In genomic region chr3:116964426-116964825, GRCm38 (mm10) we compare ENCODE assay signal across 13 mouse cellular contexts. TPM values are rescaled to one million over a fixed set of nuclear protein-coding genes. Genes with fewer than 3 reads are reported as not detected.
DNase-seq lines count a peak whose midpoint lies in the region; ATAC-seq and TF ChIP-seq lines count a peak whose summit lies in the region.
"Had no signal": no experiment of that assay in that cellular context is flagged by ENCODE, and none has a peak within 500 bp of the region (broad histone marks: within the 10 kb centered on the region; RNA-seq: fewer than 3 reads in every experiment).

No protein-coding gene starts in this region.

- TF ChIP-seq CTCF in lung, adult 2 months (IDR thresholded peaks at IDR 0.05; ENCODE audit: insufficient read depth, low read length): no peak

- no peak for TF ChIP-seq POLR2A in lung, adult 2 months (IDR thresholded peaks at IDR 0.05; ENCODE audit: borderline replicate concordance, extremely low read depth, low read depth, low read length)

- WGBS in forebrain, embryonic 15.5 days: 79% methylated on average over 9 of the region's 9 CpGs
- 88% methylated on average over 9 of the region's 9 CpGs for WGBS in forebrain, embryonic 13.5 days
- WGBS in lung, adult 2 months: 64% methylated on average over 9 of the region's 9 CpGs

- H3K9me3 ChIP-seq in forebrain, embryonic 15.5 days: no peaks in the 10 kb centered on the region
- no peaks in the 10 kb centered on the region for H3K9me3 ChIP-seq in forebrain, embryonic 13.5 days (replicated peaks)
- H3K9me3 ChIP-seq: hindbrain, embryonic 10.5 days had no signal

- DNase-seq in lung, adult 18-20 months: peak; percentile 60 to 65
- no peak for DNase-seq in lung, adult 2 months
- peak; percentile 34 for DNase-seq in gastrocnemius, postnatal 25 days
- peak; percentile 81 for DNase-seq in heart, postnatal 4 days
- no peak for DNase-seq in spleen, adult 12 weeks (ENCODE audit: low spot score)
- no peak for DNase-seq in T-cell, adult 2 months (ENCODE audit: low spot score)

- ATAC-seq in forebrain, embryonic 15.5 days (replicated peaks): no peak
- ATAC-seq in forebrain, embryonic 13.5 days: no peak

- peak overlapping the region; percentile 16; the same call in 1 of the 2 replicates for H3K4me2 ChIP-seq in forebrain, embryonic 15.5 days (replicated peaks)
- H3K4me2 ChIP-seq in forebrain, embryonic 13.5 days: no peak overlapping the region

- no peak overlapping the region for H3K9ac ChIP-seq in forebrain, embryonic 15.5 days (replicated peaks)
- H3K9ac ChIP-seq in forebrain, embryonic 13.5 days: no peak overlapping the region

- no peaks in the 10 kb centered on the region for H3K36me3 ChIP-seq in forebrain, embryonic 15.5 days
- H3K36me3 ChIP-seq in forebrain, embryonic 13.5 days (ENCODE audit: poor library complexity, severe bottlenecking): no peaks in the 10 kb centered on the region
- H3K36me3 ChIP-seq: hindbrain, embryonic 10.5 days had no signal

- H3K27ac ChIP-seq in forebrain, embryonic 15.5 days (replicated peaks): no peak overlapping the region
- H3K27ac ChIP-seq in forebrain, embryonic 13.5 days: no peak overlapping the region
- H3K27ac ChIP-seq: hindbrain, embryonic 10.5 days had no signal

- no peaks in the 10 kb centered on the region for H3K27me3 ChIP-seq in forebrain, embryonic 15.5 days
- H3K27me3 ChIP-seq in forebrain, embryonic 13.5 days: no peaks in the 10 kb centered on the region

- H3K4me1 ChIP-seq in forebrain, embryonic 15.5 days: peaks cover 32% of the 10 kb centered on the region
- H3K4me1 ChIP-seq in forebrain, embryonic 13.5 days: peaks cover 19% of the 10 kb centered on the region
- peaks cover 2% of the 10 kb centered on the region; the same call in 1 of the 2 replicates for H3K4me1 ChIP-seq in lung, adult 2 months (ENCODE audit: control insufficient read depth, insufficient read depth, low read length)

- no peak overlapping the region for H3K4me3 ChIP-seq in forebrain, embryonic 15.5 days
- H3K4me3 ChIP-seq in forebrain, embryonic 13.5 days: no peak overlapping the region
- H3K4me3 ChIP-seq in lung, adult 2 months (replicated peaks; ENCODE audit: extremely low read depth, low read depth, low read length): no peak overlapping the region
- H3K4me3 ChIP-seq: hindbrain, embryonic 10.5 days had no signal

RNA-seq across cellular contexts. Expression of gene 4930455H04Rik, which starts 3.6 kb away (rescaled TPM):
- polyA plus RNA-seq in forebrain, embryonic 15.5 days (2015; fragmentation: Nextera tagmentation; extraction: Ambion mirVana): not detected in 2 replicates
- polyA plus RNA-seq in forebrain, embryonic 13.5 days (2015; fragmentation: Nextera tagmentation; extraction: Ambion mirVana): not detected in 2 replicates
- not detected in 2 replicates for polyA plus RNA-seq in lung, adult 2 months (2012; rRNA removed)
- not detected for total RNA-seq in gastrocnemius, postnatal 25 days (2021)
- total RNA-seq in heart, postnatal 4 days (2021): under 1 TPM in 1 of 2 experiments, not detected in 1; 0.32 TPM
- total RNA-seq: midbrain, postnatal 0 days had no signal
- polyA plus RNA-seq: C2C12; hindbrain, embryonic 10.5 days; large intestine, adult 2 months; limb, embryonic 14.5 days; midbrain, postnatal 0 days had no signal

RNA-seq across cellular contexts. Expression of gene Palmd, which starts 4.4 kb away (rescaled TPM):
- 16.7 and 18.5 TPM in 2 replicates for polyA plus RNA-seq in forebrain, embryonic 15.5 days (2015; fragmentation: Nextera tagmentation; extraction: Ambion mirVana)
- polyA plus RNA-seq in forebrain, embryonic 13.5 days (2015; fragmentation: Nextera tagmentation; extraction: Ambion mirVana): 10.0 and 14.9 TPM in 2 replicates
- polyA plus RNA-seq in lung, adult 2 months (2012; rRNA removed): 5.6 and 10.5 TPM in 2 replicates
- 10 to 100 TPM; 16.8 to 26.3 TPM for total RNA-seq in gastrocnemius, postnatal 25 days (2021)
- 10 to 100 TPM; 61.6 to 66.2 TPM for total RNA-seq in heart, postnatal 4 days (2021)

Comparison
In these comparisons a context has a peak if more than half of its experiments do, and no peak if none do; other contexts are left out.
1. DNase-seq: peak in lung, adult 18-20 months (2 of 2), gastrocnemius, postnatal 25 days (single experiment) and heart, postnatal 4 days (single experiment); none in lung, adult 2 months (single experiment), spleen, adult 12 weeks (single experiment) and T-cell, adult 2 months (single experiment).